Mouse (Mus musculus): ENCODE results near the gene Pmp22. TPM values are rescaled to one million over a fixed set of nuclear protein-coding genes. Genes with fewer than 3 reads are reported as not detected.

Pmp22 gene
- polyA plus RNA-seq, 1 experiment: 32.5 TPM

DNA sequence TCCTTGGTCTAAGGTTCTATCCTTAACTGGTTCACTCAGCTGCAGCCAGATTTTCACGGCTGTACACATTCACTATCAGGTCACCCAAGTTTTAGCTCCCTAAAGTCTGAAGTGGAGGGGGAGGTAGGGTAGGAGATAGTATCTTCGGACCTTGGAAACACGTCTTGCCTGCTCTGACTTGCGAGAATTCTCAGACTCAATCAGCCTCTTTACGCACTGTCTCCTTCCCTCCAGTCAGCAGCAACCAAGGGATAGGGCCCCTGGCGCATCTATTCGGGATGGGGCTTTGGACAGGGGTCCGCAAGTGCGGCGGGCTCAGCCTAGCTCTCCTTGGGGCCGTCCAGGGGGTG, 3.3 kb downstream of the Pmp22 start:
- TF ChIP-seq POLR2A (IDR thresholded peaks at IDR 0.05; ENCODE audit: low read depth, low read length) (no peak), CTCF (conservative IDR thresholded peaks at IDR 0.05; ENCODE audit: insufficient read depth, insufficient read length, low read depth, low read length) (no peak)
- H3K4me1 ChIP-seq (ENCODE audit: control insufficient read depth, insufficient read depth, low read length): peaks cover 11% of the 10 kb centered on the region; the same call in 1 of the 2 replicates
- 2% methylated on average over 11 of the region's 11 CpGs for WGBS
- H3K4me3 ChIP-seq (ENCODE audit: insufficient read depth, low read depth, low read length): peak overlapping the region; percentile 32
- peak overlapping the region; percentile 75 for H3K27ac ChIP-seq (ENCODE audit: insufficient read depth, low read depth, low read length)
- no peaks in the 10 kb centered on the region for H3K36me3 ChIP-seq (ENCODE audit: control insufficient read depth, insufficient read depth, low read length)
- peak; percentile 10 for DNase-seq
- no peaks in the 10 kb centered on the region for H3K27me3 ChIP-seq (replicated peaks; ENCODE audit: control insufficient read depth, insufficient read depth, low read length)

- Histone ChIP-seq H3K4me3 (ENCODE audit: insufficient read depth, low read depth, low read length) (peak overlapping the region; percentile 32), H3K4me1 (ENCODE audit: control insufficient read depth, insufficient read depth, low read length) (peaks cover 11% of the 10 kb centered on the region; the same call in 1 of the 2 replicates), H3K27me3 (replicated peaks; ENCODE audit: control insufficient read depth, insufficient read depth, low read length) (no peaks in the 10 kb centered on the region), H3K27ac (ENCODE audit: insufficient read depth, low read depth, low read length) (peak overlapping the region; percentile 75), H3K36me3 (ENCODE audit: control insufficient read depth, insufficient read depth, low read length) (no peaks in the 10 kb centered on the region)
- DNase-seq: peak; percentile 87
- TF ChIP-seq POLR2A (IDR thresholded peaks at IDR 0.05; ENCODE audit: low read depth, low read length) (no peak), CTCF (conservative IDR thresholded peaks at IDR 0.05; ENCODE audit: insufficient read depth, insufficient read length, low read depth, low read length) (no peak)
- 2% methylated on average over 66 of the region's 66 CpGs for WGBS
Observed at GRCm38 (mm10) chr11:63132501-63133435, 4.0 kb downstream of the Pmp22 start.

GRCm38 (mm10) chr11:63134021-63134420, 5.2 kb downstream of the Pmp22 start:
- Histone ChIP-seq H3K4me1 (ENCODE audit: control insufficient read depth, insufficient read depth, low read length) (peaks cover 9% of the 10 kb centered on the region; the same call in 1 of the 2 replicates), H3K27ac (ENCODE audit: insufficient read depth, low read depth, low read length) (no peak overlapping the region), H3K27me3 (replicated peaks; ENCODE audit: control insufficient read depth, insufficient read depth, low read length) (no peaks in the 10 kb centered on the region), H3K4me3 (ENCODE audit: insufficient read depth, low read depth, low read length) (no peak overlapping the region), H3K36me3 (ENCODE audit: control insufficient read depth, insufficient read depth, low read length) (no peaks in the 10 kb centered on the region)
- DNase-seq: peak; percentile 16
- 93% methylated on average over 5 of the region's 5 CpGs for WGBS
- no peak for TF ChIP-seq CTCF (conservative IDR thresholded peaks at IDR 0.05; ENCODE audit: insufficient read depth, insufficient read length, low read depth, low read length)
- TF ChIP-seq POLR2A (IDR thresholded peaks at IDR 0.05; ENCODE audit: low read depth, low read length): no peak

GRCm38 (mm10) chr11:63134742-63135482, 6.1 kb downstream of the Pmp22 start:
- no peak overlapping the region for H3K27ac ChIP-seq (ENCODE audit: insufficient read depth, low read depth, low read length)
- peak; percentile 23 for DNase-seq
- 62% methylated on average over 15 of the region's 15 CpGs for WGBS
- H3K27me3 ChIP-seq (replicated peaks; ENCODE audit: control insufficient read depth, insufficient read depth, low read length): no peaks in the 10 kb centered on the region
- TF ChIP-seq CTCF (conservative IDR thresholded peaks at IDR 0.05; ENCODE audit: insufficient read depth, insufficient read length, low read depth, low read length): no peak
- TF ChIP-seq POLR2A (IDR thresholded peaks at IDR 0.05; ENCODE audit: low read depth, low read length): no peak
- H3K4me1 ChIP-seq (ENCODE audit: control insufficient read depth, insufficient read depth, low read length): peaks cover 4% of the 10 kb centered on the region; the same call in 1 of the 2 replicates
- no peak overlapping the region for H3K4me3 ChIP-seq (ENCODE audit: insufficient read depth, low read depth, low read length)
- no peaks in the 10 kb centered on the region for H3K36me3 ChIP-seq (ENCODE audit: control insufficient read depth, insufficient read depth, low read length)

- Histone ChIP-seq H3K27ac (ENCODE audit: insufficient read depth, low read depth, low read length) (peak overlapping the region; percentile 59), H3K4me1 (ENCODE audit: control insufficient read depth, insufficient read depth, low read length) (peaks cover 4% of the 10 kb centered on the region; the same call in 1 of the 2 replicates), H3K36me3 (ENCODE audit: control insufficient read depth, insufficient read depth, low read length) (no peaks in the 10 kb centered on the region), H3K4me3 (ENCODE audit: insufficient read depth, low read depth, low read length) (no peak overlapping the region), H3K27me3 (replicated peaks; ENCODE audit: control insufficient read depth, insufficient read depth, low read length) (no peaks in the 10 kb centered on the region)
- peak; percentile 90 for DNase-seq
- WGBS: under 1% methylated on average over 8 of the region's 8 CpGs
- TF ChIP-seq POLR2A (IDR thresholded peaks at IDR 0.05; ENCODE audit: low read depth, low read length) (no peak), CTCF (conservative IDR thresholded peaks at IDR 0.05; ENCODE audit: insufficient read depth, insufficient read length, low read depth, low read length) (peak; percentile 98)
Observed at GRCm38 (mm10) chr11:63135622-63136021, 6.8 kb downstream of the Pmp22 start.

DNA sequence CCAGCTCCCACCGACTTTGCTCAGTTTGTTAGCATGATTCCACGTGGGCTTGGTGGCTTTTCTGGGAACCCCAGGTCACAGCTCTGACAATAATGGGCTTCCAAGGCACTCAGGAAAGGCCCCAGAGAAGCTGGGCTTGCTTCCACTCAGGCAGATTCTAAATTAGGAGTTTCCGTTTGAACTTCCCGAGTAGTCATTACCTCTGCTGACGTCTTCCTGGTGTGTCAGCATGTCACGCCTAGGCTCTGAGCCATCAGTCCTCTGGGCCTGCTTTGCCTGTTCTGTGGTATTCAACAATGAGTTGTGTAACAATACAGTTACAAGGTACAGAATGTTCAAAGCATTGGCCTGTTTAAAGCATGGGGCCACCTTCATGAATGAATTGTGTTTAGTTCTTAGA, 7.4 kb downstream of the Pmp22 start:
- 47% methylated on average over 6 of the region's 6 CpGs for WGBS
- no peak overlapping the region for H3K4me3 ChIP-seq (ENCODE audit: insufficient read depth, low read depth, low read length)
- peak overlapping the region; percentile 59 for H3K27ac ChIP-seq (ENCODE audit: insufficient read depth, low read depth, low read length)

More for the DNA sequence above, 7.4 kb downstream of the Pmp22 start:
- Histone ChIP-seq H3K27me3 (replicated peaks; ENCODE audit: control insufficient read depth, insufficient read depth, low read length) (no peaks in the 10 kb centered on the region), H3K36me3 (ENCODE audit: control insufficient read depth, insufficient read depth, low read length) (no peaks in the 10 kb centered on the region), H3K4me1 (ENCODE audit: control insufficient read depth, insufficient read depth, low read length) (no peaks in the 10 kb centered on the region)
- peak; percentile 88 for DNase-seq
- TF ChIP-seq CTCF (conservative IDR thresholded peaks at IDR 0.05; ENCODE audit: insufficient read depth, insufficient read length, low read depth, low read length) (no peak), POLR2A (IDR thresholded peaks at IDR 0.05; ENCODE audit: low read depth, low read length) (no peak)

Data from kidney, adult 2 months (tissue).